Mouse (Mus musculus): ENCODE measurements around the gene Asic2. TPM values are rescaled to one million over a fixed set of nuclear protein-coding genes. Genes with fewer than 3 reads are reported as not detected.

Asic2 gene
- polyA plus RNA-seq, 1 experiment from 2014 or later, result not detected

GRCm38 (mm10) chr11:80995621-80996020 lies 972.6 kb downstream of the Asic2 start:
- no peak overlapping the region for H3K27ac ChIP-seq (ENCODE audit: low read length)
- 76% methylated on average over 5 of the region's 5 CpGs for WGBS (ENCODE audit: insufficient replicate concordance)

GRCm38 (mm10) chr11:80983530-80983929 lies 984.7 kb downstream of the Asic2 start:
- no peak overlapping the region for H3K4me3 ChIP-seq (ENCODE audit: low read depth, low read length)
- no peaks in the 10 kb centered on the region for H3K36me3 ChIP-seq (ENCODE audit: control insufficient read depth, insufficient read depth)

More at GRCm38 (mm10) chr11:80995621-80996020, 972.6 kb downstream of the Asic2 start:
- H3K9ac ChIP-seq (ENCODE audit: low read depth, low read length), result no peak overlapping the region
- ATAC-seq (ENCODE audit: low read depth), result no peak
- no peak overlapping the region for H3K4me3 ChIP-seq (ENCODE audit: low read depth, low read length)
- H3K4me2 ChIP-seq (ENCODE audit: low read depth, low read length), result no peak overlapping the region
- no peaks in the 10 kb centered on the region for H3K4me1 ChIP-seq (ENCODE audit: control insufficient read depth, low read depth, low read length)
- H3K36me3 ChIP-seq (ENCODE audit: control insufficient read depth, insufficient read depth), result no peaks in the 10 kb centered on the region
- no peaks in the 10 kb centered on the region for H3K27me3 ChIP-seq (ENCODE audit: control insufficient read depth, insufficient read depth, low read depth, low read length)
- no peaks in the 10 kb centered on the region for H3K9me3 ChIP-seq (replicated peaks; ENCODE audit: control insufficient read depth, low read length)

DNA sequence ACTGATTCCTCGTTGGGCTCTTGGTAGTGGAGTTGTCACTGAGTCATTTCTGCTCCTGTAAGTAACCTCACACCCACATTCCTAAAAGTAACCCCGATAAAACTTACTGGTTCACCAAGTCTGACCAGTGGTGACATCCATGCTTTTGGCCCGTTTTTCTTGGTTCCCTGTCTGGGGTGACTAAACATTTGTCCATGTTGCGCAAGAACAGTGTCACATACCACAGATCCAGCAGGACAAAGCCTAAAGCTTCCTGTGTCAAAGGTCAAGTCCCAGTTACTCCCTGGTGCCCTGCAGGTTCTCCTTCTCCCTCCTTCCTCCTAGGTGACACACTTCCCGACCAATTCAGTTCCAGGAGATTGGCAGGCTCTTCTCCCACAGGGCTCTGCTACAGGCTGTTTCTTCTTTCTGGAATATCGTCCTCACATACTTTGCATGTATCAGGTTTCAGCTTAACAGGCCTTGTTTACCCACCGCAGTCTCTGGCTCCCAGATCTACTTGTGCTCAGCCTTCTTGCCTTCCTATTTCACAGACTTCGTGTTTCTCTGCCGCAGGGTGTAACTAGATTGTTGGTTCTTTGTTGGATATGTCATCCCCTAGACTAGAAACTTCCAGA lies 991.9 kb downstream of the Asic2 start:
- WGBS (ENCODE audit: insufficient replicate concordance), result 46% methylated on average over 9 of the region's 9 CpGs
- Histone ChIP-seq H3K27me3 (ENCODE audit: control insufficient read depth, insufficient read depth, low read depth, low read length) (no peaks in the 10 kb centered on the region), H3K4me1 (ENCODE audit: control insufficient read depth, low read depth, low read length) (no peaks in the 10 kb centered on the region; the same call in 1 of the 2 replicates), H3K27ac (ENCODE audit: low read length) (no peak overlapping the region), H3K36me3 (ENCODE audit: control insufficient read depth, insufficient read depth) (no peaks in the 10 kb centered on the region), H3K4me3 (ENCODE audit: low read depth, low read length) (no peak overlapping the region), H3K9me3 (replicated peaks; ENCODE audit: control insufficient read depth, low read length) (no peaks in the 10 kb centered on the region), H3K4me2 (ENCODE audit: low read depth, low read length) (no peak overlapping the region), H3K9ac (ENCODE audit: low read depth, low read length) (no peak overlapping the region)
- ATAC-seq (ENCODE audit: low read depth), result no peak; the same call in 1 of the 2 replicates

More at GRCm38 (mm10) chr11:80983530-80983929, 984.7 kb downstream of the Asic2 start:
- 73% methylated on average over 5 of the region's 5 CpGs for WGBS (ENCODE audit: insufficient replicate concordance)
- Histone ChIP-seq H3K9ac (ENCODE audit: low read depth, low read length) (no peak overlapping the region), H3K9me3 (replicated peaks; ENCODE audit: control insufficient read depth, low read length) (no peaks in the 10 kb centered on the region), H3K4me1 (ENCODE audit: control insufficient read depth, low read depth, low read length) (no peaks in the 10 kb centered on the region), H3K27me3 (ENCODE audit: control insufficient read depth, insufficient read depth, low read depth, low read length) (no peaks in the 10 kb centered on the region), H3K27ac (ENCODE audit: low read length) (no peak overlapping the region), H3K4me2 (ENCODE audit: low read depth, low read length) (no peak overlapping the region)
- ATAC-seq (ENCODE audit: low read depth), result no peak

DNA sequence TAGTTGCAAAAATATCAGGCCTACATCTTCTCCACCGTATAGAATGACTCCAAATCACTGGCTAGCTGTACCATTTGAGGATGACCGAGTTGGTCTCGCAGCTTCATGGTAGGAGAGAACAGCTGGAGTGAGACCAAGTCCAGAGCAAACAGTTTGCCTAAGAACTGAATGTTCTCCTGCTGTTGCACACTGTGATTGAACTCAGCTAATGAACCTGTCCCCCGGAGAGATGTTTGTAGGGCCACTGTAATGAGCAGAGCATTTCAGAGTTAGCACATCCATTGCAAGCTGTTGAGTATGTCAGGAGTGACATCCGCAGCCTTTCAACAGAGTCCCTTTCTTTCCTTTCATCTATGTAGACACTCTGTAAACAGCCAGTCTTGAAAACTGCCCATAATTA lies 993.6 kb downstream of the Asic2 start:
- Histone ChIP-seq H3K36me3 (ENCODE audit: control insufficient read depth, insufficient read depth) (no peaks in the 10 kb centered on the region), H3K27ac (ENCODE audit: low read length) (no peak overlapping the region), H3K4me2 (ENCODE audit: low read depth, low read length) (no peak overlapping the region), H3K4me3 (ENCODE audit: low read depth, low read length) (no peak overlapping the region), H3K4me1 (ENCODE audit: control insufficient read depth, low read depth, low read length) (no peaks in the 10 kb centered on the region; the same call in 1 of the 2 replicates), H3K9ac (ENCODE audit: low read depth, low read length) (no peak overlapping the region), H3K9me3 (replicated peaks; ENCODE audit: control insufficient read depth, low read length) (no peaks in the 10 kb centered on the region), H3K27me3 (ENCODE audit: control insufficient read depth, insufficient read depth, low read depth, low read length) (no peaks in the 10 kb centered on the region)
- whole genome bisulfite sequencing (ENCODE audit: insufficient replicate concordance), result 68% methylated on average over 5 of the region's 5 CpGs
- no peak for ATAC-seq (ENCODE audit: low read depth)

DNA sequence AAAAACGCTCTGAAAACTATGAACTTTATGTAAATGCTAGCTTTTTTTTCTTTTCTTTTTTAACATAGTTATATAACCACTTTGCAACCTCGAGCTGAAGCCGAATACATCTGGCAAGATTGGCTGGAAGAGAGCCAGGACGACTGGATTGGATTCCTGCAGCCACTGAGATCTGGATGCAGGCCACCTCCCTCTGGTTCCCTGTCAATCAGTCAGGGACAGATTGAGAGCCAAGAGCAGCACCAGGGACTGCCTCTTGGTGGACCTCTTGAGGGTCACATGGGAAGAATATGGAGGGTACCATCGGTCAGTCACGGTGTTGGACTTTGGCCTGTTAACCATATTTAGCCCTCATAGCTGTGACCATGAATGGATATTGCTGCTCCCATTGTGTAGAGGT lies 994.3 kb downstream of the Asic2 start:
- Histone ChIP-seq H3K27ac (ENCODE audit: low read length) (no peak overlapping the region), H3K9ac (ENCODE audit: low read depth, low read length) (no peak overlapping the region)
- ATAC-seq (ENCODE audit: low read depth), result no peak

GRCm38 (mm10) chr11:80973273-80973672 lies 995.0 kb downstream of the Asic2 start:
- ATAC-seq (ENCODE audit: low read depth), result no peak
- no peaks in the 10 kb centered on the region for H3K27me3 ChIP-seq (ENCODE audit: control insufficient read depth, insufficient read depth, low read depth, low read length)
- 78% methylated on average over 8 of the region's 8 CpGs for WGBS (ENCODE audit: insufficient replicate concordance)

More for the DNA sequence above, 994.3 kb downstream of the Asic2 start:
- Histone ChIP-seq H3K27me3 (ENCODE audit: control insufficient read depth, insufficient read depth, low read depth, low read length) (no peaks in the 10 kb centered on the region), H3K4me2 (ENCODE audit: low read depth, low read length) (no peak overlapping the region), H3K4me1 (ENCODE audit: control insufficient read depth, low read depth, low read length) (no peaks in the 10 kb centered on the region; the same call in 1 of the 2 replicates), H3K36me3 (ENCODE audit: control insufficient read depth, insufficient read depth) (no peaks in the 10 kb centered on the region), H3K4me3 (ENCODE audit: low read depth, low read length) (no peak overlapping the region), H3K9me3 (replicated peaks; ENCODE audit: control insufficient read depth, low read length) (no peaks in the 10 kb centered on the region)
- WGBS (ENCODE audit: insufficient replicate concordance), result 55% methylated on average over 6 of the region's 6 CpGs

DNA sequence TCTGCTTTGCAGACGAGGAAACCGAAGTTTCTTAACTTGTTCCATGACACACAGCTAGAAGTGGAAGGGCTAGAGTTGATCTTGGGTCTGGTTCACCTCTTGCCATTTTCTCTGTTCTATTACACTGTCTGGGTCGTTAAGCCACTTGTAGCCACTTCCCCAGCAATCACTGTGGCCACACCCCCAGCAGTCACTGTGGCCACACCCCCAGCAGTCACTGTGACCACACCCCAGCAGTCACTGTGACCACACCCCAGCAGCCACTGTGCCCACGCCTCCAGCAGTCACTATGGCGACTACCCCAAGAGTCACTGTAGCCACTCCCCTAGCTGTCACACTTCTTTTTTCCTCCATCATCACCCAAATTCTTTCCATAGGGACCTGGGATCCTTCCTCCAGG lies 1000.7 kb downstream of the Asic2 start:
- Histone ChIP-seq H3K27me3 (ENCODE audit: control insufficient read depth, insufficient read depth, low read depth, low read length) (no peaks in the 10 kb centered on the region), H3K4me1 (ENCODE audit: control insufficient read depth, low read depth, low read length) (no peaks in the 10 kb centered on the region), H3K9me3 (replicated peaks; ENCODE audit: control insufficient read depth, low read length) (no peaks in the 10 kb centered on the region), H3K36me3 (ENCODE audit: control insufficient read depth, insufficient read depth) (no peaks in the 10 kb centered on the region), H3K27ac (ENCODE audit: low read length) (no peak overlapping the region), H3K9ac (ENCODE audit: low read depth, low read length) (no peak overlapping the region), H3K4me3 (ENCODE audit: low read depth, low read length) (no peak overlapping the region), H3K4me2 (ENCODE audit: low read depth, low read length) (no peak overlapping the region)
- no peak for ATAC-seq (ENCODE audit: low read depth)
- 37% methylated on average over 5 of the region's 5 CpGs for WGBS (ENCODE audit: insufficient replicate concordance)

More at GRCm38 (mm10) chr11:80973273-80973672, 995.0 kb downstream of the Asic2 start:
- H3K9me3 ChIP-seq (replicated peaks; ENCODE audit: control insufficient read depth, low read length), result no peaks in the 10 kb centered on the region
- H3K4me2 ChIP-seq (ENCODE audit: low read depth, low read length), result no peak overlapping the region
- H3K4me1 ChIP-seq (ENCODE audit: control insufficient read depth, low read depth, low read length), result no peaks in the 10 kb centered on the region; the same call in 1 of the 2 replicates
- no peak overlapping the region for H3K9ac ChIP-seq (ENCODE audit: low read depth, low read length)
- H3K4me3 ChIP-seq (ENCODE audit: low read depth, low read length), result no peak overlapping the region
- H3K27ac ChIP-seq (ENCODE audit: low read length), result no peak overlapping the region
- no peaks in the 10 kb centered on the region for H3K36me3 ChIP-seq (ENCODE audit: control insufficient read depth, insufficient read depth)

DNA sequence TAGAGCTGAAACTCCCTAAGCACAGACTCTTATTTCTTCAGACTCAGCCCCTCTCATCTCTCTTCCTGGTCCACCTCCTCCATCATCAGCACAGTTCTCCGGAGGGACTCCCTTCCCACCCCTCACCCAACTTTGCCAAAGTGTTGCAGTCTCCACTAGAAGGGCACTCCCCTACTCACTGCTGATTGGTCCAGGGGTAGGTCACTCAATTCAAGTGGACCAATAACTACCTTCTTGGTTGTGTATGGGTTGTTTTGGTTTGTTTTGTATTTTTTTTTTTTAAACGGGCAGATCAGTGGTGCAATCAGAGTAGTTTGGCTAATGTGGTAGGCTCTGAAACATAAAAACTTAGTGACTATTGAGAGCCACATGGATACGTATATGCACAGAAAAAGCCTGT lies 1002.2 kb downstream of the Asic2 start:
- Histone ChIP-seq H3K27me3 (ENCODE audit: control insufficient read depth, insufficient read depth, low read depth, low read length) (no peaks in the 10 kb centered on the region), H3K4me3 (ENCODE audit: low read depth, low read length) (no peak overlapping the region), H3K4me2 (ENCODE audit: low read depth, low read length) (no peak overlapping the region), H3K9me3 (replicated peaks; ENCODE audit: control insufficient read depth, low read length) (no peaks in the 10 kb centered on the region), H3K36me3 (ENCODE audit: control insufficient read depth, insufficient read depth) (no peaks in the 10 kb centered on the region), H3K9ac (ENCODE audit: low read depth, low read length) (no peak overlapping the region), H3K4me1 (ENCODE audit: control insufficient read depth, low read depth, low read length) (no peaks in the 10 kb centered on the region), H3K27ac (ENCODE audit: low read length) (no peak overlapping the region)
- 40% methylated on average over 3 of the region's 3 CpGs for WGBS (ENCODE audit: insufficient replicate concordance)
- no peak for ATAC-seq (ENCODE audit: low read depth)

DNA sequence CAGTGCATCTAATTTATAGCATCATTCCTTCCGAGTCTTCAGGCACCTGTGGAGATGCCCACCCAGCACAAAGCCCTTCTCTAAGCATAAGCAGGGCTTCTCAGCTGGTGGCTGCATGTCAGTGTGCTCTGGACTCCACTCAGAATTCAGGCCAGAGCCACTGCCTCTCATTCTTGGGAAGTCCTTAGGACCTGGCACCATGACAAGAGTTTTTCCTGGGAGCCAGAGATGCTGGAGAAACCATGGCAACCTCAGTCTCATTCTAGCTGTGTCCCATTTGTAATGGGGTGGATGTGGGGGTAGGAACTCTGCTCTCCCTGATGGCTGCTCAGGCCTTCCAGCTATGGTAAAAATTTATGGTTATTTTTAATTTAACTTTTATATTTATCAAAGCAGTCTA lies 1006.9 kb downstream of the Asic2 start:
- H3K9ac ChIP-seq (ENCODE audit: low read depth, low read length), result no peak overlapping the region
- no peak overlapping the region for H3K4me2 ChIP-seq (ENCODE audit: low read depth, low read length)
- H3K9me3 ChIP-seq (replicated peaks; ENCODE audit: control insufficient read depth, low read length), result no peaks in the 10 kb centered on the region
- H3K27me3 ChIP-seq (ENCODE audit: control insufficient read depth, insufficient read depth, low read depth, low read length), result no peaks in the 10 kb centered on the region
- no peak overlapping the region for H3K4me3 ChIP-seq (ENCODE audit: low read depth, low read length)
- WGBS (ENCODE audit: insufficient replicate concordance), result 43% methylated on average over 1 of the region's 1 CpGs
- no peaks in the 10 kb centered on the region for H3K36me3 ChIP-seq (ENCODE audit: control insufficient read depth, insufficient read depth)
- no peak for ATAC-seq (ENCODE audit: low read depth)
- no peak overlapping the region for H3K27ac ChIP-seq (ENCODE audit: low read length)
- no peaks in the 10 kb centered on the region for H3K4me1 ChIP-seq (ENCODE audit: control insufficient read depth, low read depth, low read length)

Data from liver, embryonic 16.5 days (tissue).